Mouse (Mus musculus) spleen, postnatal 14 days (tissue): ENCODE results near the gene Myt1l.

ENCODE experiments used
- DNase-seq, 2 experiments: peaks; one replicate each; pipeline ENCODE4 v3.0.0; 2021 to 2022; ENCODE audit warnings: low spot score in 2 of 2

The Myt1l gene

GRCm38 (mm10) chr12:29953999-29954398 is 425.8 kb downstream of the Myt1l start:
- DNase-seq: no peak

GRCm38 (mm10) chr12:29954464-29954863 is 426.3 kb downstream of the Myt1l start:
- no peak for DNase-seq

GRCm38 (mm10) chr12:29956969-29957368 is 428.8 kb downstream of the Myt1l start:
- no peak for DNase-seq

GRCm38 (mm10) chr12:29958637-29959036 is 430.5 kb downstream of the Myt1l start:
- DNase-seq: no peak

GRCm38 (mm10) chr12:29961041-29961440 is 432.9 kb downstream of the Myt1l start:
- DNase-seq: no peak

- no peak for DNase-seq
Observed at GRCm38 (mm10) chr12:29965016-29965415, 436.8 kb downstream of the Myt1l start.

- DNase-seq: no peak
Observed at GRCm38 (mm10) chr12:29971795-29972464, 443.7 kb downstream of the Myt1l start.

GRCm38 (mm10) chr12:29972533-29972932 is 444.3 kb downstream of the Myt1l start:
- no peak for DNase-seq
